Mouse (Mus musculus): Measurements from ENCODE around the gene Gm17349.
"Not testable (repeated sequence)": the region's sequence is repeated elsewhere in the genome, so short reads cannot be mapped to it uniquely, and the experiment has no call there.

Gene Gm17349

DNA sequence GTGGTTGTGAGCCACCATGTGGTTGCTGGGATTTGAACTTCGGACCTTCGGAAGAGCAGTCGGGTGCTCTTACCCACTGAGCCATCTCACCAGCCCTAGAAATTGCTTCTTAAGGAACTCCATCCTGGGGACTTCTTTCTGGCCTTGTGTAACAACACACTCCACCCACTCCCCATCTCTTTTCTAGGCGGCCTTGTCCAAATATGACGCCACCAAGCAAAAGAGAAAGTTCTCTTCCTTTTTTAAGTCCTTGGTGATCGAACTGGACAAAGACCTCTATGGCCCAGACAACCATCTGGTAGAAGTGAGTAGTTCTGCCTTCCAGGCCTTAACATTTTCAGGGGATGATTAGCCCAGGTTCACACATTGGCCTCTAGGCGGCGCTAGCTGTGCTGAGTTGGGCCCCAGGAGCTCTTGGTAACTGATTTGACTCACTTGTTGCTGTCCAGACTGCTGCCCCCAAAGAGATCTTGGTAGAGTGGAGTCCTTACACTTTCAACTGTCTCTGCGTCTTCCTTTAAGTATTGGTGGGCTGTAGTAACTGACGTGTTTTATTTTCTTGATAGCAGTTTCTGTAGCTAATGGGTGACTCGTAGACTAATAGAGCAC is at the start of gene Gm17349:
Gm17349 (minus strand) TSS at position 51 of the 609 bp plus-strand sequence.
- peak; percentile 67 for DNase-seq (ENCODE audit: low spot score)

- no peak for DNase-seq (ENCODE audit: low spot score)
These were observed 48.9 kb upstream of the Gm17349 start for GRCm38 (mm10) chr15:99754204-99754603.

DNA sequence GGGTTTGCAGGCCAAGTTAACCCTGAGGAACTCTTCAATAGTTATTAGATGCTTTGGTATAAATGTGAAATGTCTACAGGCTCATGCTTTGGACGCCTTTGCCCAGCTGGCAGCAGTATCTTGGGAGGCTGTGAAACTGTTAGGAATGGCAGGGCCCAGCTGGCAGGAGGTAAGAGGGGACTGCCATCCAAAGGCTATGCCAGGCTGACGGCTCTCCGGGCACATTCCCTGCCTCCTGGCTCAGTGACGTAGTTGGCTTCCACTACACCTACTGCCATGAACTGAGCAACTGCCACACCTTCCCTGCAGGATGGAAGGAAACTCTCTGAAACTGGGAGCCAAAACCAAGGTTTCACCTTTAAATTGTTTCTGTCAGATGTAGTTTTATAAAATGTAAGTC is 34.9 kb upstream of the Gm17349 start:
- DNase-seq (ENCODE audit: low spot score), result no peak

GRCm38 (mm10) chr15:99736675-99737074 is 31.4 kb upstream of the Gm17349 start:
- DNase-seq (ENCODE audit: low spot score), result no peak

GRCm38 (mm10) chr15:99735631-99736030 is 30.3 kb upstream of the Gm17349 start:
- no peak for DNase-seq (ENCODE audit: low spot score)

GRCm38 (mm10) chr15:99733186-99733585 is 27.9 kb upstream of the Gm17349 start:
- DNase-seq (ENCODE audit: low spot score), result no peak

DNA sequence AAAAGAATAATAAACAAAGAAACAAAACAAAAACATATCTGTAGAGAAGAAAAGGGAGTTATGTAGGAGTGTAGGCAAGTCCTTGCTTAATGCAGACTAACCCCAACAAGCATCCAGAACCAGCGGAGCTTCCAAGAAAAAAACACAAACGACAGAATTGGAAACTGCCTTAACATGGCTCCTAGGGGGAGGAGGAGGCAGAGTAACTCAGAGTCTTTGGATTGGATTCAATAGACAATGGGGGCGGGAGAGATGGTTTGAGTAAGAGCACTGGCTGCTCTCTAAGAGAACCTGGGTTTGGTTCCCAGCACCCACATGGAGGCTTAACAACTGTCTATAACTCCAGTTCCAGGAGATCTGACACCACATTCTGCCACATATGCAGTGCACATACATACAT is 26.4 kb upstream of the Gm17349 start:
- no peak for DNase-seq (ENCODE audit: low spot score)

GRCm38 (mm10) chr15:99731167-99731566 is 25.9 kb upstream of the Gm17349 start:
- no peak for DNase-seq (ENCODE audit: low spot score)

DNA sequence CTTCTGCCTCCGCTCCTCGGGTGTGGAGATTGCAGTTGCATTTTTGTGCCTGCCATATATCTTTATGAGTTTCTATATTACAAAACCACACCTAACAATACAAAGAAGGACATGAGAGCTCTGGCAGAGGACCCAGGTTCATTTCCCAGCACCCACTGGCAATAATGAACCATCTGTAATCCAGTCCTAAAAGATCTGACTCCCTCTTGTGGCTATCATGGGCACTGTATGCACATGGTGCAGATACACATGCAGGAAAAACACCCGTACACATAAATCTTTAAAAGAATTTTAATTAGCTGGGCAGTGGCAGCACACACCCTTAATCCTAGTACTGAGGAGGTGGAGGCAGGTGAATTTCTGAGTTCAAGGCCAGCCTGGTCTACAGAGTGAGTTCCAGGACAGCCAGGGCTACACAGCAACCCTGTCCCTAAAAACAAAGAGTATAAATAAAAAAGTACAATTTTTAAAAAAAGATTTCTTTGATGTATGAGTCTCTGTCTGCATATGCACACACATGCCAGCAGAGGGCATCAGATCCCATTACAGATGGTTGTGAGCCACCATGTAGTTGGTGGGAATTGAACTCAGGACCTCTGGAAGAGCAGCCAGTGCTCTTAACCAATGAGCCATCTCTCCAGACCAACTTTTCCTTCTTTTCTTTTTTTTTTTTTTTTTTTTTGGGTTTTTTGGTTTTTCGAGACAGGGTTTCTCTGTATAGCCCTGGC is 23.9 kb upstream of the Gm17349 start:
- no peak for DNase-seq (ENCODE audit: low spot score)

DNA sequence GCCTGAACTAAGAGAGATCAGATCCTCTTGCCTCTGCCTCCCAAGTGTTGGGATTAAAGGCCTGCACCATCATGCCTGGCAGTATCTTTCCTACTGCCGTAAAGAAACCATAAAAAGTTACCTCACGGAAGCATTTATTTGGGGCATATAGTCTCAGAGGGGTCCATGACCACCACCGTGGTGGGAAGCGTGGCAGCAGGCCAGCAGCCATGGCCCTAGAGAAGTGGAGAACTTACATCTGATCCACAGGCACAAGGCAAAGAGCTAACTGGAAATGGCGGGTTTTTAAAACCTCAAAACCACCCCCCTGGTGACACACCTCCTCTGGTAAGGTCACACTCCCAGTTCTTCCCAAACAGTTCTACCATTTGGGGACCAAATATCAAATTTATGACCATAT is 22.9 kb upstream of the Gm17349 start:
- no peak for DNase-seq (ENCODE audit: low spot score)

DNA sequence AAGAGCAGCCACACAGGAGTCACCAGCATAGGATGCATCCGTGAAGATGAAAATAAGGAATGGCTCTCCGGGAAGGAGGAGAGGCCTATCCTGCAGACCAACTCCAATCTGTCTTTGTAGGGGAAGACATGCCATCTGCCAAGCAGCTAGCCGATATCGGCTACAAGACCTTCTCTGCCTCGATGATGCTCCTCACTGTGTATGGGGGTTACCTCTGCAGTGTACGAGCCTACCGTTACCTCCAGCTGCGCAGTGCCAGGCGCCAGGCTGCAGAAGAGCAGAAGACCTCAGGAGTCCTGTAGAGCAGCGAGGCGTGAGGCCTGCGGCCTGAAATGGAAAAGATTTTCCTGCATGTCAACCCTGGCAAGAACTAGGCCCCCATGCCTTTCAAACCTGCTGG is 22.2 kb upstream of the Gm17349 start:
- no peak for DNase-seq (ENCODE audit: low spot score)

DNA sequence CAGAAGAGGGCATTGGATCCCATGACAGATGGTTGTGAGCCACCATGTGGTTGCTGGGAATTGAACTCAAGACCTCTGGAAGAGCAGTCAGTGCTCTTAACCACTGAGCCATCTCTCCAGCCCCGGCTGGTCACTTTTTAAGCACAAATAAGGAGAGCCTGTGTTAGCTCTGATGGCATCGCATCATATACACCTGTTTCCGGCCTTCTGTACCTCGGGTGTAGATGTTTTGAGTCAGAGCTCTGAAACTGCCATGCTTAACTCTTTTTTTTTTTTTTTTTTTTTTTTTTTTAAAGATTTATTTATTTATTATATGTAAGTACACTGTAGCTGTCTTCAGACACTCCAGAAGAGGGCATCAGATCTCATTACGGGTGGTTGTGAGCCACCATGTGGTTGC is 21.7 kb upstream of the Gm17349 start:
- not testable (repeated sequence) for DNase-seq (ENCODE audit: low spot score)

DNA sequence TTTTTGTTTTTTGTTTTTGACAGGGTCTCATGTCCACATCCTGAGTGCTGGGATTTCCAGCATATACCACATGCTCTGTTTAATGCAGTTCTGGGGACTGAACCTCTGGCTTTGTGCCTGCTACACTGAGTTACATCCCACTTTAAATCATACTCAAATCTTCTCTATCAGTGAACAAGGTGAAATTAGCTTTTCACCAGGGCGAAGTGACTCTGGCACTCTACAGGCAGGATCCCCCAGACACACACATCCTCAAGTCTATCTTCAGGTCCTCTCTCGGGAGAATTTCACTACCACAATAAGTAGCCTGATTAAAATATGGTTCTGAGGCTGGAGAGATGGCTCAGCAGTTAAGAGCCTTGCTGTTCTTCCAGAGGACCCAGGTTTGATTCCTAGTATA is 21.3 kb upstream of the Gm17349 start:
- no peak for DNase-seq (ENCODE audit: low spot score)

GRCm38 (mm10) chr15:99725341-99726155 is 20.3 kb upstream of the Gm17349 start, which contains the start of gene Cox14:
TSS of gene Cox14 (plus strand) at chr15:99725618.
- DNase-seq (ENCODE audit: low spot score), result peak; percentile 98

DNA sequence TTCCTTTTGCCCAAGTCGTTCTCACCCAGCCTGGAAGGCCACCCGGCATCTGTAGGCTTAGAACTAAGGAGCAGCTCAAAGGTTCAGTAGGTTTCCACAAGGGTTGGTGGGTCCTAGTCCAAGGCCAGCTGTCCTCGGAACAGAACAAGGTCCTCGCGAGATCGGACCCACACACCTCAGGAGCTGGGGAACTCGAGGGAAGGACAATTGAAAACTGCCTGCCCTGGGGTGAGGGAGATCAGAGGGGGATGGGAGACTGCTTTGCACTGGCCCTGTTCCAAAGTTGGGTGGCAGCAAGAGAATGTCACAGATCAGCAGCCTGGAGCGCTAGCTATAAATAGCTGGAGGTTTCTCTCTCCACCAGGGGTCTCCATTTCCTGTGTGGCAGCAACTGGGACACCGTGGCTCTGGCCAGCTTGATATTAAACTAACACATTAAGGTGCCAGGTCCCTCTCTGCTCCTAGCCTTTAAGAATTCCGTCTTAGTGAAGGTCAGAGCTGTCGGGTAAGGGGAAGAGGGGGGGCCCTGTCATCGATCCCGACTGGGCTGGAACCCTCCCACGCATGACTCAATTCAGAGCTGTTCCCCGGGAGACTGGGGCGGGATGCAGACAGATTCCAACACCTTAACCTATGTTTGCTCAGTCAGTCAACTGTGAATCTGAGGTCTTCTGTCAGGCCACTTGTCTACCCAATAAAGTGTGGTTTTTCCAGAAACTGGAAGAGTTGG is 19.2 kb upstream of the Gm17349 start:
- peak; percentile 52 for DNase-seq (ENCODE audit: low spot score)

DNA sequence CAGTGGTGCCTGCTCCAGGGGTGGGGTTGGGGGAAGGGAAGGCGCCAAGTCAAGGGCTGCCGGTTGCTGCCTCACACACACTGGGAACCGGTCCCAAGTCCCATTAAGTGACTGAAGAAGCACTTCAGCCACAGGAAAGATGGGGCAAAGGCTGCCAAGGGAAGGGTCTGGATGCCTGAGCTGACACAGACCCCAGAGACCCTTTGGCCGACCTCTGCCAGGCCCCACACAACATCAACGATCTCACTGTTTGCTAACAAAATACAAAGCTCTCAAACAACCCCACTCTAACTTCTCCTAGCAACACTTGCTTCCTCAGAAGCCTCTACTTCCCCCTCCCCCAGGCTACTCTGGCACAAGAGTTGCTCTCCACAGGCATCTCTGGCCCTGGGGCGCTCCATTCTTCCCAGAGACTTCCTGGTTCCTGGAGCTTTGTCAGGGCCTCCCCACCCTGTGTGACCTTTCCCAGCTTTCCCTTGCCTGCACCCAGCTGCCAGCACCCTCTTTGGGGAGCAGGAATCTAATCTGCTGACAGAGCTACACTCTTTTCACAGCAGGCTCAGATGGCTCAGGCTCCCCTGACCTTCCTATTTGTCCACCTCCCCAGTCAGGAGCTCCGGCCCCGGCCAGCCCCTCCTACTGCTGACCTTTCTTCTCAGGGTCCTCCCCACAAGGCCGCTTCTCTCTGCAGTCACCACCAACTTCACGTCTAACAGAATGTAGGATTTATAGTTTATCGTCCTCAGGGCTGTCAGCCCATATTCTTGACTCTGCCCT is 18.4 kb upstream of the Gm17349 start:
- DNase-seq (ENCODE audit: low spot score), result no peak

- DNase-seq (ENCODE audit: low spot score), result no peak
These were observed 17.8 kb upstream of the Gm17349 start for GRCm38 (mm10) chr15:99723120-99723514.

DNA sequence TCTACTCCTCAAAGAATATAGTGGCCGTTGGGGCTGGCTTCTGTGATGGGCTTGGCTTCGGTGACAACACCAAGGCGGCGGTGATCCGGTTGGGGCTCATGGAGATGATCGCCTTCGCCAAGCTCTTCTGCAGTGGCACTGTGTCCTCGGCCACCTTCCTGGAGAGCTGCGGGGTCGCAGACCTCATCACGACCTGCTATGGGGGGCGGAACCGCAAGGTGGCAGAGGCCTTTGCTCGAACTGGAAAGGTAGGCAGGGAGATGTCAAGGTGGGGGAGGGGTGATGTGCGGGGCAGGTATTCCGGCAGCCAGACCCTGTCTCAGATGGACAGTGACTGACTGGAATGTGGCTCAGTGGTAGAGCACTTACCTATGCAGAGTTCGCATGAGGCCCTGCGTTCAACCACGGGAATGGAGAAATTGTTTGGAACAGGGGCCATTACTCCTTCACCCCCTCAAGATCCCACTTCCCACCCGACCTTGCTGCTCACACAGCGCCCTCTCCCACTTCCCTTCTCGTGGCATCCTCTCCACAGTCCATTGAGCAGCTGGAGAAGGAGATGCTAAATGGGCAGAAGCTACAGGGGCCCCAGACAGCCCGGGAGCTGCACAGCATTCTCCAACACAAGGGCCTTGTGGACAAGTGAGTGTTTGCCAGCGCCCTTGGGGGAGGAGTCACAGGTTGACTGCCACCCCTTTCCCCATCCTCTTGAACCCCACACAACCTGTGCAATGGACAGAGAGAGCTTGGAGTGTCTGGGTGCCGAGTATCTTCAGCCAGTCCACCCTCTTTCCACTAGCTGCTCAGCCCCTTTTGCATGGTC is 16.8 kb upstream of the Gm17349 start:
- DNase-seq (ENCODE audit: low spot score), result no peak

DNA sequence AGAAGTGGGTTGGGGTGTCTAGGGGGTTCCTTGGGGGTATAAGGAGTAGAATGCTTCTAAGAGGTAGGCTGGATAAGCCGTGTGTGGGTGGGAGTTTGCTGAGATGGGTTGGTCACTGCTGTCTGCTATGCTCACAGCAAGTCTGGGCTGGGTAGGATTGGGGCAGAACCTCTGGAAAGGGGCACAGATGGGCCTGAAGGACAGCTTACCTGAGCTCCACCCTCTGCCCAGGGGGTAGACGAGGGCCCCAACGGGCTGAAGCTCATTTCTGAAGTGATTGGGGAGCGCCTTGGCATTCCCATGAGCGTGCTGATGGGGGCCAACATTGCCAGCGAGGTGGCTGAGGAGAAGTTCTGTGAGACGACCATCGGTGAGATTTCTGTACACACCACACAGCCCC is 14.6 kb upstream of the Gm17349 start:
- DNase-seq (ENCODE audit: low spot score), result no peak

DNA sequence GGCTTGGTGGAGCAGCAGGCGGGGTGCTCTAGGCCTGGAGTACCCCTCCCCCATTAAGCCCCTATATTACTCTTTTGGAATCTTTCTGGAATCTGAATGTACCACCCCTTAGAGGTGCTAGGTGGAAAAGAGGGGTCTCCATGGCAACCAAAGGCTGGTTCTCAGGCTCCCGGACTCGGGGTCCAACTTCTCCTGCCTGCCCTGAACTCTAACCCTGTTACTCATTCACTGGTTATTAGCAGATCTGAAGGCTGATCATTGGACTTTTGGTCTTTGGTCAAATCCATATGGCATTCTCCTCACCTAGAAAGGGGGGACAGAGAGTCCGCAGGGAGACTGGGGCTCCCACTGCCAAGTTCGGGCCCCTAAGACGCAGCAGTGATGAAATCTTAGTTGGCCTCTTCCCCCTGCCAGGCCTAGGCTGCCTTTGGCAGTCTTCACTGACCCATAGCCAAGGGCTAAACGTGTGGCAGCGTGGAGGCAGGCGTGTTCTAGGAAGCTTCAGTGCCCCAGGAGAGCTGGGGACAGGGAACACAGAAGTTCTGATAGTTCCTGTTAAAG is 13.3 kb upstream of the Gm17349 start:
- no peak for DNase-seq (ENCODE audit: low spot score)
